In genomic region chr13:111936081-111936857, GRCm38 (mm10) we compare ENCODE assay signal across 9 mouse cellular contexts.
DNase-seq lines count a peak whose midpoint lies in the region.
"Had no signal": no experiment of that assay in that cellular context is flagged by ENCODE, and none has a peak within 500 bp of the region (broad histone marks: within the 10 kb centered on the region; RNA-seq: fewer than 3 reads in every experiment).

No protein-coding gene starts in this region.

- H3K27ac ChIP-seq in brown adipose tissue, adult 24 weeks (replicated peaks; ENCODE audit: low read depth, low read length), result peak overlapping the region; percentile 64
- H3K27ac ChIP-seq: midbrain, embryonic 12.5 days had no signal

- intact Hi-C loops in heart, postnatal 14 days (cut with DNase I), result loop anchor here (10.0 kb wide), 1 partner anchor 319 kb away; no protein-coding TSS in a partner anchor

- H3K4me1 ChIP-seq in brown adipose tissue, adult 24 weeks (ENCODE audit: control insufficient read depth, insufficient read depth, insufficient read length, low read length), result peaks cover 5% of the 10 kb centered on the region

- peak; percentile 17 for DNase-seq in urinary bladder, postnatal 14 days (ENCODE audit: low spot score)
- DNase-seq in urinary bladder, postnatal 4 days (ENCODE audit: low spot score in 2 of 2), result no peak
- peak; percentile 63 to 80 for DNase-seq in heart, postnatal 14 days
- peak; percentile 70 for DNase-seq in kidney, postnatal 10 days
- peak; percentile 77 for DNase-seq in lung, postnatal 25 days (ENCODE audit: low spot score)
- DNase-seq in spleen, postnatal 36 days (ENCODE audit: low spot score in 2 of 2), result peak; percentile 92 to 93
- no peak for DNase-seq in yolk sac, embryonic 10.5 days (ENCODE audit: low spot score)

- H3K4me3 ChIP-seq in brown adipose tissue, adult 24 weeks (ENCODE audit: insufficient read depth, low read depth, low read length), result no peak overlapping the region
- H3K4me3 ChIP-seq: midbrain, embryonic 12.5 days had no signal

Comparison
In these comparisons a context has a peak if more than half of its experiments do, and no peak if none do; other contexts are left out.
1. DNase-seq: peak in urinary bladder, postnatal 14 days (single experiment), heart, postnatal 14 days (2 of 2), kidney, postnatal 10 days (single experiment), lung, postnatal 25 days (single experiment) and spleen, postnatal 36 days (2 of 2); none in urinary bladder, postnatal 4 days (0 of 2) and yolk sac, embryonic 10.5 days (single experiment).